Mouse (Mus musculus): Measurements from ENCODE around the gene Endod1. TPM values are rescaled to one million over a fixed set of nuclear protein-coding genes. Genes with fewer than 3 reads are reported as not detected.

Gene Endod1
- polyA plus RNA-seq, 1 experiment from 2014 or later: 27.9 TPM

DNA sequence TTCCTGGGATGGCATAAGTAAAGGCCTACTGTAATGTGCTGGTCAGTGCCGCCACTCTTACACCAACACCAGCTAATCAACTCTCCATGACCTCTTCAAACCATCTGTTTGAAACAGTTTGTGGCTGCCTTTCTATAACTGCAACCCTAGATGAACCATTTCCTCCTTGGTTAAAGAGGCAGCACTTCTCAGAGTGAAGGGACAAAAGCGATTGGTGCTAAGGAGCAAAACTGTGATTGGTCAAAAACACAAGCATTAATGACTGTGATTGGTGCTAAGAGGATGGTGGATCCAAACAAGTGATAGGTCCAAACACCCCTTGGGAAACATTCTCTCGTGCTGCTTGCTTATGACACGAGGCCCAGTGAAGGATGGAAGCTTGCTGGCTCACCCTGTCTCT, 45.5 kb downstream of the Endod1 start:
- 79% methylated on average over 4 of the region's 4 CpGs for WGBS
- H3K27me3 ChIP-seq (ENCODE audit: control insufficient read depth, insufficient read depth, low read length): no peaks in the 10 kb centered on the region
- H3K36me3 ChIP-seq (ENCODE audit: control insufficient read depth, insufficient read depth, low read length): peaks cover 2% of the 10 kb centered on the region; the same call in 1 of the 2 replicates
- 0 out of 2 replicates have a peak, but pooled peaks cover 2% of the 10 kb centered on the region for H3K4me1 ChIP-seq (ENCODE audit: control insufficient read depth, insufficient read depth, low read length)
- no peak overlapping the region for H3K27ac ChIP-seq (ENCODE audit: low read length)
- no peaks in the 10 kb centered on the region for H3K9me3 ChIP-seq (ENCODE audit: control insufficient read depth, low read depth, low read length)
- no peak overlapping the region for H3K4me3 ChIP-seq (ENCODE audit: low read depth, low read length)
- ATAC-seq (ENCODE audit: insufficient number of reproducible peaks, insufficient read depth, low FRiP score, low read depth): no peak
- no peak overlapping the region for H3K4me2 ChIP-seq (replicated peaks; ENCODE audit: low read depth, low read length)
- no peak overlapping the region for H3K9ac ChIP-seq (replicated peaks; ENCODE audit: low read depth, low read length)

DNA sequence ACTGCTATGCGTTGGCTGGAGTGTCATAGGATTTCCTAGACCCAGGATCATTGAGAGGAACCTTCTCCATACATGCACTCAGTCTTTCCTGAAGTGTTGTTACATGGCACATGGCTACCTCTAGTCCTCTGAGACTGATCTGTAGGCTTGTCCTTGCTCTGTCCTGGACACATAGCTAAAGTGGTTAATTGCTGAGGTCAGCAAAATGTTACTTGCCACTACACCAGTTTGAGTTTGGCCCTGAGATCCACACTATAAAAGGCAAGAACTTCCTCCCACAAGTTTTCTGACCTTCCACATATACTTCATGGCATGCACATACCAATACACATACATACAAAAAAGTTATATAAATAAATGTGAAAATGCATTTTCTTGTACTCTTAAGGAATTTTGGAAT, 64.7 kb downstream of the Endod1 start:
- Histone ChIP-seq H3K4me3 (ENCODE audit: low read depth, low read length) (no peak overlapping the region), H3K36me3 (ENCODE audit: control insufficient read depth, insufficient read depth, low read length) (peaks cover 59% of the 10 kb centered on the region), H3K4me1 (ENCODE audit: control insufficient read depth, insufficient read depth, low read length) (no peaks in the 10 kb centered on the region), H3K27ac (ENCODE audit: low read length) (no peak overlapping the region), H3K4me2 (replicated peaks; ENCODE audit: low read depth, low read length) (no peak overlapping the region), H3K9ac (replicated peaks; ENCODE audit: low read depth, low read length) (no peak overlapping the region), H3K27me3 (ENCODE audit: control insufficient read depth, insufficient read depth, low read length) (no peaks in the 10 kb centered on the region), H3K9me3 (ENCODE audit: control insufficient read depth, low read depth, low read length) (no peaks in the 10 kb centered on the region)
- 97% methylated on average over 1 of the region's 1 CpGs for WGBS
- ATAC-seq (ENCODE audit: insufficient number of reproducible peaks, insufficient read depth, low FRiP score, low read depth): no peak

DNA sequence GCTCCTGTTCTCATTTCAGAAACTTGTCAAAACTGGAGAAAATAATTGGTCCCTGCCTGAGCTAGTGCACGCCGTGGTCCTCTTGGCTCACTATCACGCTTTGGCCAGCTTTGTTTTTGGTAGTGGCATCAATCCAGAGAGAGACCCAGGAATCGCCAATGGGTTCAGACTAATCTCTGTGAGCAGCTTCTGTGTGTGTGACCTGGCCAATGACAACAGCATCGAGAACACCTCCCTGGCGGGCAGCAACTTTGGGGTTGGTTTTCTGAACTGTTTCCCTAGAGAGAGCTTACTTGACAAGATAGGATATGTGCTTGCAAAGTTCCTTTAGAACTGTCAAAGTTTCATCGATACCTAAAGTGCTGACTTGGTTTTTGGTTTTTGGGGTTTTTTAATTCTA, 66.8 kb downstream of the Endod1 start:
- H3K4me2 ChIP-seq (replicated peaks; ENCODE audit: low read depth, low read length): no peak overlapping the region
- H3K27me3 ChIP-seq (ENCODE audit: control insufficient read depth, insufficient read depth, low read length): no peaks in the 10 kb centered on the region
- 91% methylated on average over 7 of the region's 7 CpGs for WGBS
- peaks cover 51% of the 10 kb centered on the region for H3K36me3 ChIP-seq (ENCODE audit: control insufficient read depth, insufficient read depth, low read length)
- no peak for ATAC-seq (ENCODE audit: insufficient number of reproducible peaks, insufficient read depth, low FRiP score, low read depth)
- H3K9me3 ChIP-seq (ENCODE audit: control insufficient read depth, low read depth, low read length): no peaks in the 10 kb centered on the region
- H3K27ac ChIP-seq (ENCODE audit: low read length): no peak overlapping the region
- H3K9ac ChIP-seq (replicated peaks; ENCODE audit: low read depth, low read length): no peak overlapping the region
- H3K4me1 ChIP-seq (ENCODE audit: control insufficient read depth, insufficient read depth, low read length): no peaks in the 10 kb centered on the region
- no peak overlapping the region for H3K4me3 ChIP-seq (ENCODE audit: low read depth, low read length)

DNA sequence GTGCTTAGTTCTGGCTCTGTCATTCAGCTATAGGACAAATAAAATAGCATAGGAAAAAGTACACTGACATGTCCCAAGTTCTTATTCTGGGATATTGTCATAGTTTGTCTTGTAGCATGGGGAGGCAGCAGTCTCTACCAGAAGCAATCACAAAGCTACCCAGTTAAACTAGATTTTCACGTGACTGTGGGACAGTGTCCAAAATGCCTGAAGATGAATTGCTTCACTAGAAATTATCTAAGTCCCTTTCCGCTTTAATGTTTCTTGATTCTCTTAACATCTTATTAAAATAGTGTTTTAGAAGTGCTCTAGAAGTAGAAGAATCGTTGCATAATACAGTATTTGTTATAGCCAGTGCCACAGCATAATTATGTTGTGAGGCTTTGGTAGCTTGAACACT, 67.3 kb downstream of the Endod1 start:
- no peak overlapping the region for H3K4me3 ChIP-seq (ENCODE audit: low read depth, low read length)
- H3K27ac ChIP-seq (ENCODE audit: low read length): no peak overlapping the region
- peaks cover 48% of the 10 kb centered on the region for H3K36me3 ChIP-seq (ENCODE audit: control insufficient read depth, insufficient read depth, low read length)
- H3K4me2 ChIP-seq (replicated peaks; ENCODE audit: low read depth, low read length): no peak overlapping the region
- no peaks in the 10 kb centered on the region for H3K27me3 ChIP-seq (ENCODE audit: control insufficient read depth, insufficient read depth, low read length)
- no peak overlapping the region for H3K9ac ChIP-seq (replicated peaks; ENCODE audit: low read depth, low read length)
- no peak for ATAC-seq (ENCODE audit: insufficient number of reproducible peaks, insufficient read depth, low FRiP score, low read depth)
- H3K9me3 ChIP-seq (ENCODE audit: control insufficient read depth, low read depth, low read length): no peaks in the 10 kb centered on the region
- no peaks in the 10 kb centered on the region for H3K4me1 ChIP-seq (ENCODE audit: control insufficient read depth, insufficient read depth, low read length)
- 85% methylated on average over 3 of the region's 3 CpGs for WGBS

DNA sequence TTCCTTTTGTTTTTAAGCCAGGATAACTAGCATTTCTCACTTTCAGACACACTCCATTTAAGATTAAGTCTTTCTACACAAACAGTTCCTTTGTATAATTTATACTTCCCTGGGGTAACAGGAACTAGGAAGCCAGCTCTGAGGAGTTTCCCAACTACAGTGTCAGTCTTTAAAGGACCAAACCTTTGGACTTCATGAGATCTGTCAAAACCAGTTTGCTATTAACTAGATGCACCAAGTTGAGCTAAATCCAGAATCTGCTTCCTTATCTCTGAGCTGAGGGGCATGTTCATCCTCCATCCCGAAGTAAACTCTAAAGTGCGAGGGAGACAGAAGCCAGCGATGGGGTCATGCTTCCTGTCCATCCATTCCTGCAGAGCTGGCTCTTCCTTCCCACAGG, 74.0 kb downstream of the Endod1 start:
- Histone ChIP-seq H3K4me2 (replicated peaks; ENCODE audit: low read depth, low read length) (no peak overlapping the region), H3K9ac (replicated peaks; ENCODE audit: low read depth, low read length) (no peak overlapping the region), H3K36me3 (ENCODE audit: control insufficient read depth, insufficient read depth, low read length) (peaks cover 20% of the 10 kb centered on the region), H3K4me3 (ENCODE audit: low read depth, low read length) (no peak overlapping the region), H3K27me3 (ENCODE audit: control insufficient read depth, insufficient read depth, low read length) (no peaks in the 10 kb centered on the region), H3K4me1 (ENCODE audit: control insufficient read depth, insufficient read depth, low read length) (no peaks in the 10 kb centered on the region), H3K27ac (ENCODE audit: low read length) (no peak overlapping the region), H3K9me3 (ENCODE audit: control insufficient read depth, low read depth, low read length) (no peaks in the 10 kb centered on the region)
- no peak for ATAC-seq (ENCODE audit: insufficient number of reproducible peaks, insufficient read depth, low FRiP score, low read depth)
- 73% methylated on average over 3 of the region's 3 CpGs for WGBS

DNA sequence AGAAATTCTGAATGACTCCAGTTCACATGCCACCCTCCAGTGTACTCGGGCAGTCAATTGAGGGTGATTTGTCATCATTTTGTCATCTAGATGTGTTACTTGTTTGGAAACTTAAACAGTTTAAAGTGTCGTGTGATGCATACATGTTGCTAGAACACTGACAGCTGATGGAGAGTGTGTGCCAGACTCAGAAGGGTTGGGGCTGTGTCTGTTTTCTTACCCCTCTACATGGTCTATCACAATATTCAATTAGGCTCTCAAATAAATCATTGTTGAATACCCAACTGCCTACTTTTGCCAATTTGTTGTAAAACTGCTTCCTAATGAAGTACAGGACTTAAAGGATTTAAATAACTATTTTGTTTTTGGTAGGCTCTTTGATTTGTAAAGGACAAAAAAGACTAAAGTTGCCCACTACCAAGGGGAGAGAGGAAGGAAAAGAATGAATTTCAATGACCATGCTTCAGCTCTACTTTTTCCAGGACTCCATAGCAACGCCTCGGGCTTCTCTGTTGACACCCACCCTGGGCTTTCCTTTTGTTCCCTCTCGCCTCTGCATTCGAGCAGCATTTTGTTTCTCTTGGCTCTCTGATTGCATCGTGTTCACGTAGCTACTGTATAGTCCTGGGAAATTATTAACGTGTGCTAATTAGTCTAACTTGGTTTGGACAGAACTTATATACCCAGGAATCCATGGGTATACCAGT, 76.9 kb downstream of the Endod1 start:
- ATAC-seq (ENCODE audit: insufficient number of reproducible peaks, insufficient read depth, low FRiP score, low read depth): no peak
- Histone ChIP-seq H3K36me3 (ENCODE audit: control insufficient read depth, insufficient read depth, low read length) (peaks cover 10% of the 10 kb centered on the region), H3K9me3 (ENCODE audit: control insufficient read depth, low read depth, low read length) (no peaks in the 10 kb centered on the region), H3K4me3 (ENCODE audit: low read depth, low read length) (no peak overlapping the region), H3K4me2 (replicated peaks; ENCODE audit: low read depth, low read length) (no peak overlapping the region), H3K27me3 (ENCODE audit: control insufficient read depth, insufficient read depth, low read length) (no peaks in the 10 kb centered on the region), H3K27ac (ENCODE audit: low read length) (no peak overlapping the region), H3K9ac (replicated peaks; ENCODE audit: low read depth, low read length) (no peak overlapping the region), H3K4me1 (ENCODE audit: control insufficient read depth, insufficient read depth, low read length) (peaks cover 2% of the 10 kb centered on the region)
- WGBS: 72% methylated on average over 9 of the region's 9 CpGs

Other genes with a start within 250 kb of the Endod1 start
- gene Sesn3, start 106.4 kb downstream of the Endod1 start, polyA plus RNA-seq (2014; fragmentation: Nextera tagmentation; extraction: Ambion mirVana): 38.6 and 41.2 TPM in 2 replicates
- gene Kdm4d, start 119.0 kb upstream of the Endod1 start, polyA plus RNA-seq (2014; fragmentation: Nextera tagmentation; extraction: Ambion mirVana): 0.38 and 0.48 TPM in 2 replicates
- 146 and 154 TPM in 2 replicates for gene Cwc15, start 119.1 kb upstream of the Endod1 start, polyA plus RNA-seq (2014; fragmentation: Nextera tagmentation; extraction: Ambion mirVana)